Mouse (Mus musculus) right cerebral cortex, adult 2 months (tissue): Measurements from ENCODE around the gene Srcin1.
A peak's percentile ranks its signal among the peaks of the same experiment; 100 is the strongest.

Experiments
- DNase-seq, 2 experiments: peaks; one replicate each; pipeline ENCODE4 v3.0.0; 2021 to 2022; ENCODE audit warnings: low spot score in 2 of 2

Gene Srcin1

DNA sequence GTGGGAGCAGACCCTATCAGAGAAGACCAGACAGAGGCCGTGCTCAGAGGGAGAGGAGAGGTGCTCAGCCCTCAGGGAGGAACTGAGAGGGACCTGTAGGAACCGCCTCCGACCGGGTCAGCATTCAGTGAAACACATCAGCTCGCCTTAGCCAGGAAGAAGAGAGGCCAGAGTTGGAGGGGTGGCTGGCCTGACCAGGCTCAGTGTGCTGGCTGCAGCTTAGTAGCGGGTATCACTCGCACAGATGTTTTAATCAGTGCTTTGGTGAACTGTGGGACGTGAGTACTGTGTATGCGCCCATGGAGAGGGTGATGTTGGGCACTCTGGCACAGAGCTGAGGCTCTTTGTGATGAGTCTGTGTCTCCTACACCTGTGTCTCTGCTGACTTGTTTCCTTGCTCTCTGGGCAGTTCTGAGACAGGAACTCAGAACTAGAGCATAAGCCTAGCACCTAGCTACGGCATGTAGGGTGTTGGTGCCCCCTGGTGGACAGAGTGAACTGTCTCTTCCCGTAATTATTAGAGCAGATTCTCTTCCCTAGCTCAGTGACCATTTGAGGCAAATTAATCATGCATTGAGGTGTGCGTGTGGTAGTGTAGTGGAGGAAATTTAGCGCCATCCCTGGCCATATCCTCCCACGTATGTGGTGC is 107.2 kb downstream of the Srcin1 start:
- DNase-seq = peak; percentile 85 to 90

DNA sequence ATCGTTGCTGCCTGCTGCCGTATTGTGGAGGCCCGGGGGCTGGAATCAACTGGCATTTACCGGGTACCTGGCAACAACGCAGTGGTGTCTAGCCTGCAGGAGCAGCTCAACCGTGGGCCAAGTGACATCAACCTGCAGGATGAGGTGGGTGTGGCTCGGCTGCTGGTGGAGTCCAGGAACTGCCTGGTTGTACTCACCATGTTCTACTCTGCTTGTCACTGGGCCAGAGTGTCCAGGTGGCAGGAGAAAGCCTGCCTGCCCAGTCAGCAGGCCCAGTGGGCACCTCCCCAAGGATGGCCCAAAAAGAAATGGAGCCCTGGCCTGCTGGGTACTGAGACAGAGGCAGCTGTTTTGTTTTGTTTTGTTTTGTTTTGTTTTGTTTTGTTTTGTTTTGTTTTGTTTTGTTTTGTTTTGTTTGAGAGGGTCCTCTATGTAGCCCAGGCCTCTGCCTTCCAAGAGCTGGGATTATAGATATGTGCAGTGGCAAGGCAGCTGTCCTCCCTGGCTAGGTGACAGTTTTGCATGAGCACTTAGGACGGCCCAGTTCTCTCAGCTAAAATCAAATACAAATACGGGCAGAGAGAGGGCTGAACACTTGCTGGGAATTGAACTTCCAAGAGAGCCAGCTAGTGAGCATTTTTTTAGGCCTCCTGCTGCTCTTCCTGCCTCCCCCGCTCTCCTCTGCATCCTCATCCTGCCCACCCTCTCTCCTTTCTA is 109.4 kb downstream of the Srcin1 start:
- no peak for DNase-seq

DNA sequence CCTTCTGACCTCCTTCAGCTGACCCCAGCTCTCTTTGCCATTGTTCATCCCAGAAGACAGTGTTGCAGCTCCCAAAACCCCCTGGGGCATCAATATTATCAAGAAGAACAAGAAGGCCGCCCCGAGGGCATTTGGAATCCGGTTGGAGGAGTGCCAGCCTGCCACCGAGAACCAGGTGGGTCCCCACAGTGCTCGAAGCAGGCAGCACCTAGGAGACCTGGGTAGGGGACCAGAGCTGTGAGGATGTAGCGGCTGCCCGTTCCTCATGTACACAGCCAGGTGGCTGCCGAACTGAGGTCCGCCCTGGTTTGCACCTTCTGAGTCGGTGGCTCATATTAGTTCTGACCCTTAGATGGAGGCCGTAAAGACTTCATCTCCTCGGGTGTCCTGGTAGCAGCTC is 110.0 kb downstream of the Srcin1 start:
- no peak for DNase-seq

DNA sequence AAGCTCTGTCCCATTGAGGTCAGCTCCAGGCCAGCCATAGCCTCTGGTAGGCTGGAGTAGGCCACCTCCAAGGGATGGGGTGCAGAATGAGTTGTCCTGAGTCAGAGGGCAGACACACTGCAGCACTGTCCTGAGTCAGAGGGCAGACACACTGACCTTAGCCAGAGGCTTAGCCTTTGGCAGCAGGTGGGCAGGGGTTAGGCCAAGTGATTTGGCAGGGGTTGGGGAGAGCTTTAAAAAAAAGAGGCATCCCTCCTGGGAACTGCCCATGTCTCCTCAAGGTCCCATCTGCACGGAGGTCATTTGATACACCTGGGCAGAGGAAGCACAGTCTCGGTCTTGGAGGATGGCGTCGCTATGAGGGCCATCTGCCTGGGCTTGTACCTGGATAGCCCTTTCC is 112.0 kb downstream of the Srcin1 start:
- no peak for DNase-seq

DNA sequence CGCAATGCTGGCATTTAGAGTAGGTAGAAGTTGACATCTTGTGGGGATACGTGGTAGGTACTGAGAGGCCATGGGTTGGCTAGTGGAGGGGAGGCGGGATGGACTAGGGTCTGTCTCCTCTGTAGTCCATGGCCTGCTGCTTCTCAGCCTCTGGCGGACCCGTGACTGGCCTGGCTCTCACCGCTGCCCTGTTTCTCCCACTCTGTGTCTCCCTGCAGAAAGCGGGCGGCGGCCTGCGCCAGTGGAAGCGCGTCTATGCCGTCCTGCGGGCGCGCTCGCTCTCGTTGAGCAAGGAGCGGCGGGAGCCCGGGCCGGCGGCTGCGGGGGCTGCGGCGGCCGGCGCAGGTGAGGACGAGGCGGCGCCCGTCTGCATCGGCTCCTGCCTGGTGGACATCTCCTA is 112.8 kb downstream of the Srcin1 start:
- no peak for DNase-seq

DNA sequence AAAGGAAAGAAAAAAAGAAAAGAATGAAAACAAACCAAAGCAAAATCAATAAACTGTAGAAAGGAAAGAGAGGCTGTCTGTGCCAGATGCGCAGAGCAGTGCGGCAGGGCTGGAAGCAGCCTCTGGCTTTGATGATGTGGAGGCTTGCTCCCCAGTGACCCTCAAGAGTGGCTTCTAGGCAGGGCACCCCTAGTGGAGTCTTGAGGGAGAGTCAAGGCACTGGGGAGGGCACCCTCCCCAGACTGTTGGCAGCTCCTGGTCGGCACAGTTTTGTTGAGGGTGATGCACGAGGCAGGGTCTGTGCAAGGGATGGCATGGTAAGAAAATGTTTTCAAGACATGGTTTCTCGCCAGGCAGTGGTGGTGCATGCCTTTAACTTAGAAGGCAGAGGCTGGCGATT is 113.4 kb downstream of the Srcin1 start:
- no peak for DNase-seq

DNA sequence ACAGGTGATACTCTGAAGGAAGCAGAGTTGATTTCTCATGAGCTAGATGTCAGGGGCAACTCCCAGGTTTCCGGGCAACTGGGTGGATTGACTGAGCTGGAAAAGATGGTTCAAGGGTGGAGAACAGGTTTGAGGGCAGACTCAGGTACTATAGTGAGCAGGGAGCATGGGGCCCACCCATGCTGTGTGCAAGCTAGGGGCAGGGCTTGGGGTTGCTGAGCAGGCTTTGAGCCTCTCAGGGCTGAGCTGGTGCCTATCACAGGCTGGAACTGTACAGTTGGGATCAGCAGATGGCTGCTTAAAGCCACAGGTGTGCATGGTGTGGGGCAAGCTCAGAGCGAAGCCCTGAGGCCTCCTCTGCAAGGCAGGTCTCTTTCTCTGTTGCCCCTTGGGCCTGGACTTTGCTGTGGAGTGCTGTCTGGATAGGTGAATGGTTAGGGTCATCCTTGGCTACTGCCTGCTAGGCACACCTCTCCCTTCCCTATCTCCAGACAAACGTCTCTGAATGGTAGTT is 114.6 kb downstream of the Srcin1 start:
- no peak for DNase-seq
